In genomic region chr14:86864053-86864452, GRCm38 (mm10) we compare ENCODE assay signal across 21 mouse cellular contexts.
"Had no signal": no experiment of that assay in that cellular context is flagged by ENCODE, and none has a peak within 500 bp of the region (broad histone marks: within the 10 kb centered on the region; RNA-seq: fewer than 3 reads in every experiment).

No protein-coding gene starts in this region.

- ATAC-seq: hindbrain, embryonic 16.5 days; hindbrain, postnatal 0 days; inflammation-experienced regulatory T-cells, adult 6 months; intestine, embryonic 15.5 days; intestine, embryonic 16.5 days; intestine, postnatal 0 days had no signal

- DNase-seq: heart, postnatal 10 days; heart, postnatal 14 days; heart, postnatal 36 days; heart, postnatal 4 days; kidney, adult 11 months; kidney, adult 2 months; kidney, adult 8-10 months; kidney, adult 9 months; kidney, postnatal 10 days; kidney, postnatal 14 days; kidney, postnatal 25 days; kidney, postnatal 36 days; kidney, postnatal 4 days; layer of hippocampus, adult 9-11 months; layer of hippocampus, postnatal 36 days had no signal
